In genomic region chr4:149997999-149998398, GRCm38 (mm10) we compare ENCODE assay signal across 12 mouse cellular contexts. TPM values are rescaled to one million over a fixed set of nuclear protein-coding genes. Genes with fewer than 3 reads are reported as not detected.
DNase-seq lines count a peak whose midpoint lies in the region; ATAC-seq and TF ChIP-seq lines count a peak whose summit lies in the region.
"Had no signal": no experiment of that assay in that cellular context is flagged by ENCODE, and none has a peak within 500 bp of the region (broad histone marks: within the 10 kb centered on the region; RNA-seq: fewer than 3 reads in every experiment).

No protein-coding gene starts in this region.

- no peak for TF ChIP-seq CTCF in gastrocnemius, adult 2 months (IDR thresholded peaks at IDR 0.05)
- no peak for TF ChIP-seq CTCF in liver, postnatal 0 days (IDR thresholded peaks at IDR 0.05; ENCODE audit: low read depth)

- no peaks in the 10 kb centered on the region for H3K9me3 ChIP-seq in liver, postnatal 0 days (ENCODE audit: low read length)
- H3K9me3 ChIP-seq in stomach, embryonic 14.5 days (ENCODE audit: control insufficient read depth, low read depth, low read length), result no peaks in the 10 kb centered on the region
- H3K9me3 ChIP-seq: hindbrain, embryonic 15.5 days; liver, embryonic 13.5 days; midbrain, embryonic 13.5 days had no signal

- no peaks in the 10 kb centered on the region for H3K27me3 ChIP-seq in liver, postnatal 0 days (ENCODE audit: insufficient read depth, low read length)
- H3K27me3 ChIP-seq in stomach, embryonic 14.5 days (ENCODE audit: control insufficient read depth, insufficient read depth, low read length), result no peaks in the 10 kb centered on the region
- H3K27me3 ChIP-seq: CH12.LX; hindbrain, embryonic 15.5 days; liver, embryonic 13.5 days; midbrain, embryonic 13.5 days had no signal

- H3K4me3 ChIP-seq in gastrocnemius, adult 2 months, result peak overlapping the region; percentile 67
- H3K4me3 ChIP-seq in liver, postnatal 0 days (ENCODE audit: low read depth, low read length), result no peak overlapping the region
- no peak overlapping the region for H3K4me3 ChIP-seq in stomach, embryonic 14.5 days (ENCODE audit: low read depth, low read length)
- H3K4me3 ChIP-seq: hindbrain, embryonic 15.5 days; liver, embryonic 13.5 days; midbrain, embryonic 13.5 days had no signal

- no peak for ATAC-seq in liver, postnatal 0 days
- ATAC-seq in stomach, embryonic 14.5 days (ENCODE audit: insufficient number of reproducible peaks, insufficient read depth, low FRiP score, low read depth), result no peak
- ATAC-seq: midbrain, embryonic 13.5 days had no signal

- peak overlapping the region; percentile 97 for H3K27ac ChIP-seq in gastrocnemius, adult 2 months
- H3K27ac ChIP-seq in liver, postnatal 0 days (ENCODE audit: low read depth), result peak overlapping the region; percentile 71
- H3K27ac ChIP-seq in stomach, embryonic 14.5 days (ENCODE audit: low read length), result peak overlapping the region; percentile 35; the same call in 1 of the 2 replicates
- H3K27ac ChIP-seq: hindbrain, embryonic 15.5 days; liver, embryonic 13.5 days; midbrain, embryonic 13.5 days had no signal

- no peak for TF ChIP-seq EP300 in liver, postnatal 0 days (IDR thresholded peaks at IDR 0.05; ENCODE audit: low read depth)

- DNase-seq in gastrocnemius, adult 2 months, result peak; percentile 80
- no peak for DNase-seq in gastrocnemius, postnatal 14 days
- no peak for DNase-seq in liver, postnatal 0 days
- no peak for DNase-seq in liver
- peak; percentile 35 to 40 for DNase-seq in gastrocnemius, postnatal 36 days
- no peak for DNase-seq in retina, embryonic 14.5 days (ENCODE audit: low spot score)
- DNase-seq: kidney, postnatal 10 days; liver, embryonic 13.5 days had no signal

- H3K4me2 ChIP-seq in liver, postnatal 0 days (ENCODE audit: low read depth, low read length), result peak overlapping the region; percentile 73
- H3K4me2 ChIP-seq in stomach, embryonic 14.5 days (replicated peaks; ENCODE audit: low read depth, low read length), result no peak overlapping the region
- H3K4me2 ChIP-seq: hindbrain, embryonic 15.5 days; liver, embryonic 13.5 days; midbrain, embryonic 13.5 days had no signal

- intact Hi-C loops in gastrocnemius, adult 2 months (cut with DNase I), result no loop called here
- intact Hi-C loops in gastrocnemius, postnatal 14 days (cut with DNase I; ENCODE audit: low total_unique reads), result no loop called here
- intact Hi-C loops in gastrocnemius, postnatal 36 days (cut with DNase I), result no loop called here

- H3K4me1 ChIP-seq in liver, postnatal 0 days (ENCODE audit: insufficient read depth), result peaks cover 55% of the 10 kb centered on the region
- peaks cover 25% of the 10 kb centered on the region for H3K4me1 ChIP-seq in stomach, embryonic 14.5 days (ENCODE audit: control insufficient read depth, insufficient read depth, low read length)
- H3K4me1 ChIP-seq: hindbrain, embryonic 15.5 days; midbrain, embryonic 13.5 days had no signal

- peaks cover 33% of the 10 kb centered on the region for H3K36me3 ChIP-seq in liver, postnatal 0 days (replicated peaks; ENCODE audit: insufficient read depth, low read length)
- H3K36me3 ChIP-seq in stomach, embryonic 14.5 days (ENCODE audit: control insufficient read depth, insufficient read depth, low read length), result no peaks in the 10 kb centered on the region
- H3K36me3 ChIP-seq: hindbrain, embryonic 15.5 days; midbrain, embryonic 13.5 days had no signal

- 51% methylated on average over 10 of the region's 10 CpGs for WGBS in liver, postnatal 0 days (ENCODE audit: insufficient replicate concordance)
- whole genome bisulfite sequencing in stomach, embryonic 14.5 days, result 66% methylated on average over 10 of the region's 10 CpGs

- 0 out of 2 replicates have a peak overlapping the region, but pooled peaks have one; percentile 34 for H3K9ac ChIP-seq in liver, postnatal 0 days (replicated peaks)
- no peak overlapping the region for H3K9ac ChIP-seq in stomach, embryonic 14.5 days (replicated peaks; ENCODE audit: low read depth, low read length)
- H3K9ac ChIP-seq: hindbrain, embryonic 15.5 days; liver, embryonic 13.5 days; midbrain, embryonic 13.5 days had no signal

RNA-seq across cellular contexts. Expression of gene H6pd, which starts 10.8 kb away (rescaled TPM):
- 100 to 1,000 TPM in 1 of 2 experiments, 10 to 100 TPM in 1; 41.6 to 104 TPM for total RNA-seq in gastrocnemius, adult 2 months (2021)
- 10 to 100 TPM; 48.5 to 62.8 TPM for total RNA-seq in gastrocnemius, postnatal 14 days (2021)
- polyA plus RNA-seq in liver, postnatal 0 days (2015; fragmentation: Nextera tagmentation; extraction: Ambion mirVana), result 33.0 and 36.5 TPM in 2 replicates
- total RNA-seq in gastrocnemius, postnatal 36 days (2021), result 10 to 100 TPM; 51.9 to 54.1 TPM
- polyA plus RNA-seq in stomach, embryonic 14.5 days (2014; fragmentation: Nextera tagmentation; extraction: Ambion mirVana), result 8.8 and 10.2 TPM in 2 replicates

RNA-seq across cellular contexts. Expression of gene Spsb1, which starts 43.2 kb away (rescaled TPM):
- 10 to 100 TPM in 1 of 2 experiments, 1 to 10 TPM in 1; 5.5 to 16.1 TPM for total RNA-seq in gastrocnemius, adult 2 months (2021)
- total RNA-seq in gastrocnemius, postnatal 14 days (2021), result 10 to 100 TPM; 12.9 to 20.1 TPM
- 1.3 and 1.7 TPM in 2 replicates for polyA plus RNA-seq in liver, postnatal 0 days (2015; fragmentation: Nextera tagmentation; extraction: Ambion mirVana)
- 1 to 10 TPM; 5.7 to 8.7 TPM for total RNA-seq in gastrocnemius, postnatal 36 days (2021)
- 15.9 and 19.2 TPM in 2 replicates for polyA plus RNA-seq in stomach, embryonic 14.5 days (2014; fragmentation: Nextera tagmentation; extraction: Ambion mirVana)

Comparison
In these comparisons a context has a peak if more than half of its experiments do, and no peak if none do; other contexts are left out.
1. DNase-seq: peak in gastrocnemius, adult 2 months (single experiment) and gastrocnemius, postnatal 36 days (2 of 2); none in gastrocnemius, postnatal 14 days (single experiment), liver, postnatal 0 days (single experiment), liver (single experiment) and retina, embryonic 14.5 days (single experiment).
2. H3K27ac ChIP-seq: peak in every context shown above with its lines; median percentile 97 in gastrocnemius, adult 2 months; 71 in liver, postnatal 0 days; 35 in stomach, embryonic 14.5 days.